Mouse (Mus musculus): ENCODE data around the gene Oprm1. TPM values are rescaled to one million over a fixed set of nuclear protein-coding genes. Genes with fewer than 3 reads are reported as not detected.
A peak's percentile ranks its signal among the peaks of the same experiment; 100 is the strongest.

The Oprm1 gene
- polyA plus RNA-seq, 1 experiment from 2014 or later = 0.62 TPM

GRCm38 (mm10) chr10:7076201-7076600, 317.9 kb downstream of the Oprm1 start:
- Histone ChIP-seq H3K27me3 (replicated peaks; ENCODE audit: control insufficient read depth, insufficient read depth, low read length) (no peaks in the 10 kb centered on the region), H3K9me3 (replicated peaks; ENCODE audit: control insufficient read depth, low read length) (no peaks in the 10 kb centered on the region), H3K36me3 (ENCODE audit: control insufficient read depth, insufficient read depth, low read length) (no peaks in the 10 kb centered on the region), H3K9ac (ENCODE audit: low read length) (no peak overlapping the region), H3K4me2 (ENCODE audit: low read length) (no peak overlapping the region), H3K4me3 (ENCODE audit: low read depth, low read length) (no peak overlapping the region), H3K27ac (ENCODE audit: low read depth, low read length) (no peak overlapping the region), H3K4me1 (ENCODE audit: control insufficient read depth, insufficient read depth, low read length) (no peaks in the 10 kb centered on the region)
- DNase-seq (ENCODE audit: low spot score) = peak; percentile 79
- ATAC-seq = peak; percentile 91
- 16% methylated on average over 8 of the region's 8 CpGs for WGBS

GRCm38 (mm10) chr10:7076662-7077211, 318.4 kb downstream of the Oprm1 start:
- H3K4me3 ChIP-seq (ENCODE audit: low read depth, low read length) = no peak overlapping the region
- no peaks in the 10 kb centered on the region for H3K36me3 ChIP-seq (ENCODE audit: control insufficient read depth, insufficient read depth, low read length)
- H3K4me1 ChIP-seq (ENCODE audit: control insufficient read depth, insufficient read depth, low read length) = no peaks in the 10 kb centered on the region
- H3K27me3 ChIP-seq (replicated peaks; ENCODE audit: control insufficient read depth, insufficient read depth, low read length) = no peaks in the 10 kb centered on the region
- ATAC-seq (peak; percentile 45), DNase-seq (ENCODE audit: low spot score) (no peak)
- 62% methylated on average over 7 of the region's 8 CpGs for WGBS
- H3K9me3 ChIP-seq (replicated peaks; ENCODE audit: control insufficient read depth, low read length) = no peaks in the 10 kb centered on the region
- H3K9ac ChIP-seq (ENCODE audit: low read length) = no peak overlapping the region
- no peak overlapping the region for H3K27ac ChIP-seq (ENCODE audit: low read depth, low read length)
- H3K4me2 ChIP-seq (ENCODE audit: low read length) = no peak overlapping the region

- no peaks in the 10 kb centered on the region for H3K4me1 ChIP-seq (ENCODE audit: control insufficient read depth, insufficient read depth, low read length)
- H3K9ac ChIP-seq (ENCODE audit: low read length) = no peak overlapping the region
- H3K4me2 ChIP-seq (ENCODE audit: low read length) = no peak overlapping the region
- no peaks in the 10 kb centered on the region for H3K9me3 ChIP-seq (replicated peaks; ENCODE audit: control insufficient read depth, low read length)
- no peak overlapping the region for H3K27ac ChIP-seq (ENCODE audit: low read depth, low read length)
- no peak for ATAC-seq
- WGBS = 85% methylated on average over 7 of the region's 7 CpGs
- no peaks in the 10 kb centered on the region for H3K36me3 ChIP-seq (ENCODE audit: control insufficient read depth, insufficient read depth, low read length)
- H3K4me3 ChIP-seq (ENCODE audit: low read depth, low read length) = no peak overlapping the region
- H3K27me3 ChIP-seq (replicated peaks; ENCODE audit: control insufficient read depth, insufficient read depth, low read length) = no peaks in the 10 kb centered on the region
- no peak for DNase-seq (ENCODE audit: low spot score)
Observed at GRCm38 (mm10) chr10:7077389-7077808, 319.1 kb downstream of the Oprm1 start.

GRCm38 (mm10) chr10:7077971-7078370, 319.7 kb downstream of the Oprm1 start:
- H3K36me3 ChIP-seq (ENCODE audit: control insufficient read depth, insufficient read depth, low read length) = no peaks in the 10 kb centered on the region
- no peak for ATAC-seq

More at GRCm38 (mm10) chr10:7077971-7078370, 319.7 kb downstream of the Oprm1 start:
- no peak overlapping the region for H3K4me3 ChIP-seq (ENCODE audit: low read depth, low read length)
- H3K9me3 ChIP-seq (replicated peaks; ENCODE audit: control insufficient read depth, low read length) = no peaks in the 10 kb centered on the region
- H3K27ac ChIP-seq (ENCODE audit: low read depth, low read length) = no peak overlapping the region
- no peaks in the 10 kb centered on the region for H3K4me1 ChIP-seq (ENCODE audit: control insufficient read depth, insufficient read depth, low read length)
- H3K4me2 ChIP-seq (ENCODE audit: low read length) = no peak overlapping the region
- WGBS = 80% methylated on average over 1 of the region's 1 CpGs
- H3K27me3 ChIP-seq (replicated peaks; ENCODE audit: control insufficient read depth, insufficient read depth, low read length) = no peaks in the 10 kb centered on the region
- H3K9ac ChIP-seq (ENCODE audit: low read length) = no peak overlapping the region
- DNase-seq (ENCODE audit: low spot score) = no peak

Other genes starting within 250 kb of the Oprm1 start
- gene Gm10945, start 3.3 kb downstream of the Oprm1 start, polyA plus RNA-seq (2014; fragmentation: Nextera tagmentation; extraction: Ambion mirVana) = not detected in 2 replicates